Mouse (Mus musculus) heart, postnatal 14 days (tissue): ENCODE measurements around the gene Adora2a. TPM values are rescaled to one million over a fixed set of nuclear protein-coding genes. Genes with fewer than 3 reads are reported as not detected.
A peak's percentile ranks its signal among the peaks of the same experiment; 100 is the strongest.
"Not testable (repeated sequence)": the region's sequence is repeated elsewhere in the genome, so short reads cannot be mapped to it uniquely, and the experiment has no call there.

ENCODE experiments used
- DNase-seq, 2 experiments: peaks; one replicate each; pipeline ENCODE4 v3.0.0; 2021 to 2022
- intact Hi-C: fragments of 180-260 bp; cut with DNase I; formaldehyde crosslinking; loops from one replicate; pipeline ENCODE4 v1.15.1; 2025
- long read RNA-seq, 2 experiments: library from polyadenylated mRNA; stranded (forward); transcript quantifications; one replicate each; pipeline ENCODE4 v2.0.0; 2021
- total RNA-seq, 2 experiments: library from RNA; stranded (reverse); gene quantifications; 2 replicates each; pipeline ENCODE4 v1.2.3; 2021

Adora2a gene
- 10 to 100 TPM; 13.2 to 15.2 TPM for total RNA-seq
- long read RNA-seq, experiment 1, partial matches to known transcripts = 0 of 1 reads
- long read RNA-seq, experiment 1, other reads (novel, unspliced or antisense) = 1 of 1 reads
- long read RNA-seq, experiment 2, partial matches to known transcripts = 1 of 2 reads
- long read RNA-seq, experiment 2, other reads (novel, unspliced or antisense) = 0 of 2 reads

DNA sequence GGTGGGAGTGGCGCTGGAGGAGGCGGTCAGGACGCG, at the start of gene Adora2a:
Adora2a (plus strand) TSS at position 6 of the 36 bp plus-strand sequence.
- DNase-seq = no peak
- intact Hi-C loops = loop anchor here (2.0 to 5.0 kb wide), 3 partner anchors 39 to 170 kb away; no protein-coding TSS in a partner anchor

DNA sequence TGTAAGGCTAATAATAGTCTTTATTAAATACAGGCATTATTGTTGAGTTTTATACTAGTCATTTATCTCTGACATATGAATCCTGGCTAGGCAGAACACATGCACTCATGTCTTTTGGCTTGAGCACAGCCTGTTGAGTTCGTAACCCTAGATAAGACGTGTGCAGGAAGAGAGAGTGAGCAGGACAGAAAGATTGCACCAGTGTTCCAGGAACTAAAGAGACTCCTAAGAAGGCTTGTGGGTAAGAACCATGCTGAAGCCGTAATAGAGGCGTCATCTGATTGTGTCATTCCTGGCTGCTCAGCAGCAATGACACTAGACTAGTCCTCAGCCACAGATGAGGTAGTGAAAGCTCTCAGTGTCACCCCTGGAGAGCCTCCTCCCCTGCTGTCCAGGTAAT, 43.7 kb upstream of the Adora2a start:
- intact Hi-C loops = no loop called here
- DNase-seq = no peak

DNA sequence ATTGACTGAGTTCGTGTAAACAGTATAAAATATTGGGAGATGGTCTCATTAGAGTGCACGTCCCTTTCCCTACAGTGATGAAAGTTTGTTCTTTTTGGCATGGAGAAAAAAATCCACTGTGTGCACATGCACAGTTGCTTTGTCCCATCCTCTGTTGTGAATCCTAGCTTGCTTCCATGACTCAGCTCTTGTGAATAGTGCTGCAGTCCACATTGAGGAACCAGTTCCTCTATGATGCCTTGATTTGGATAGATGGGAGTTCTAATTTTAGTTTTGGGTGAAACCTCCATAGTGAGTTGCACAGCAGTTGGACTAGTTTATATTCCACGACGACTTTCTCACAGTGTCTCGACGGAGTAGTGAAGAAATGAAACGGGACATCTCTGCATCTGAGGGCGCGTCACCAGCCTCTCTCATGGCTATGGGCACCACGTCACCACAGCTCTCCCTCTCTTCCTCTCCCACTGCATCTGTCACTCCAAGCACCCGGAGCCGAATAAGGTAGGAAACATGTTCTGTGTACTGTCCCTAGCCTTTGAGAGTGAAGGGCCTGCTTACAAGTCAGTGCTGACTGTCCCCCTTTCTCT, 40.2 kb upstream of the Adora2a start:
- intact Hi-C loops = loop anchor here (2.0 to 5.0 kb wide), 4 partner anchors 41 to 211 kb away; partner anchors contain the start of gene Adora2a

DNA sequence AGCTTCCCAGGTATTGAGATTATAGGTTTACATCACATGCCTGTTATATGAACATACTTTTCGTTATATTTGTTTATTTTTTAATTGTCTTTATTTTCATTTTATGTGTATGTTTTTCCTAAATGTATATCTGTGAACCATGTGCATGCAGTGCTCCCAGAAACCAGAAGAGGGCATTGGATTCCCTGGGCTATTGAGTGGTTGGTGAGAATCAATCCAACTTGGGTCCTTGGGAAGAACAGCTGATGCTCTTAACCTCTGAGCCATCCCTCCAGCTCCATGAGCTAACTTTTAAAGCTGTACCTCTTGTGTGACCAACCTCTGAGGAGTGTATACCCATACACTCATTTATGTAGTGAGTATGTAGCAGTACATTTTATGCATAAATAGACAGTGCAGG, 39.2 kb upstream of the Adora2a start:
- intact Hi-C loops = loop anchor here (2.0 to 5.0 kb wide), 4 partner anchors 40 to 210 kb away; partner anchors contain the start of gene Adora2a
- DNase-seq = peak; percentile 30 to 48

More for the DNA sequence above, 40.2 kb upstream of the Adora2a start:
- no peak for DNase-seq

DNA sequence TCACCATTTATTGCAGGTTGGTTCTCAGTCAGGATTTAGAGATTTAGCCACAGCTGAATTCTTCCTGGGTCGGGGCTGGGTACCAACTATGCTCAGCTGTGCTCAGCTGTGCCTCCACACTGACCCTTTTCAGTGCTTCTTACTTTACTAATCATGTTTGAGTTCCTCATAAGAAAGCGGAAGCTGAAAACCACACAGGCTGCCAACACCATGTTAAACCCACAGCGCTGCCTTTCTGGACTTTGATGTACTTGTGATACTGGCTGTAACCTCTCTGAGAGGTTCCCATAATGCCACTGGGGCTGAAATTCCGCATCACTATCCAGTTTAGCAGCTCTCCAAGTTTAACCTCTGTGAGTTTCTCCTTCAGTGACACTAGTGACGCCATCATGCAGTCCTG, 34.0 kb upstream of the Adora2a start:
- no peak for DNase-seq
- intact Hi-C loops = no loop called here

DNA sequence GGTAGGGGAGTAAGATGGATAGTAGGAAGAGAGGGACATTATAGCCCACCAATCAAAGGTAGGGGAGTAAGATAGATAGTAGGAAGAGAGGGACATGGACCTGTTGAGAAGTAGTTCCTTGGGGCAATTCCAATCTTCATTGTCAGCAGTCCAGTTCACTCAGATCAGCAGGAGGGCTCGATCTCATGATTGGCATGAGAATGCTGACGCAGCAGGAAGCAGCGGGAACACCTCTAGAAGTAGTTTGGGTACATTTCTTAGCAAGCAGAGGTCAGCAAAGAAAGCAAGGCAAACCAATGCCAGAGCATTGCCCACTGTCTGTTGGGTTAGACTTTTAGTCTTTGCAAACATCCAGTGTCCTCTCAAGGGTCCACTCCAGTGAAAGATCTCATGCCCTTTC, 32.9 kb upstream of the Adora2a start:
- intact Hi-C loops = no loop called here
- DNase-seq = no peak

DNA sequence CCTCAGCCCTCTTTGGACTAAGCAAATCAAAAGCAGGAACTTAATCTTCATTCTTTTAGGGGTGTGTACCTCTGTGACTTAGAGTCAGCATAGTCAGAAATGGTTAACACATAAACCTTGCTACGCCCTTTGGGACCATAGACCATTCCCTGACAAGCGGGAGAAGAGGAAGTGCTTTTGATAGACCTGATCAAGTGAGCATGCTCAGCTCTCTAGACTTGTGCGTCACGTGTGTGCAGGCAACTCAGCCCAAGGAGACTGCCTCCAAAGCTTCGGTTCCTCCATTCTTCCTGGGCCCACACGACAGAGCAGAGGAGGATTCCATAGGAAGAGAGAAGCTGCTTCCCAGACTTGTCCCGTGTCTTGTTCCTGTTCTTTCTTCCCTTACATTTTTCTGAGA, 28.1 kb upstream of the Adora2a start:
- no peak for DNase-seq

DNA sequence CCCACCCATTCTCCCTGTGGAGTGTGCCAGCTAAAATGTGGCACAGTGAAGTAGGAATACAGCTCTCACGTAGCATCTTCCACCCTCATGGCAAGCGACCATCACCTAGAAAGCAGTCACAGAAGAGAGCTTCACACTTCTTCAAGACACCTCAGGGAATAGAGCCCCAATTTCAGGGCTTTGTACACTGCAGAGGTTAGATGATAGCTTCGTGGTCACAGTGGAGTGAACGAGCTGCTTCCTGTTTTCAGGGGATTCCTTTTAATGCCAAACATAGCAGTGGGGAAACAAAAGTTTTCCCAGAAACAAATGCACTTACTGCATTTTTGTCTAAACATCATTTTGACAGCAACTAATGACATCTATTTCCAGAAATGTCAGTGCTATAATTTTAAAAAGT, 27.3 kb upstream of the Adora2a start:
- intact Hi-C loops = no loop called here
- no peak for DNase-seq

More for the DNA sequence above, 28.1 kb upstream of the Adora2a start:
- intact Hi-C loops = no loop called here

DNA sequence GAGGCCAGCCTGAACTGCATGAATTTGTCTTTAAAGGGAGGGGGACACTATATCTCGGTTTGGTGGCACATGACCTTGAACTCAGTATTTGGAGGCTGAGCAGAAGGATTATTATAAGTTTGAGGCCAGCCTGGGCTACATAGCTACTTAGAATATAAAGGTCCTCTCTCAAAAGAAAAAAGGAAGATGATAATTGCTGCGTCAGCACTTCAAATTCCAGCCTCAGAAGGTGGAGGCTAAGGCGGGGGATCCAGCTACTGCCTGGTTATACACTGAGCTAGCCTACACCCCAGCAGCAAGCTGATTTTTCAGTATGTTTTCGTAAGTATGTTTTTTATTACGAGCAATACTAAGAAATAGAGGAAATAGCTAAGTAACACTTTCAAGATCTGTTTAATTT, 26.0 kb upstream of the Adora2a start:
- intact Hi-C loops = no loop called here
- DNase-seq = no peak

DNA sequence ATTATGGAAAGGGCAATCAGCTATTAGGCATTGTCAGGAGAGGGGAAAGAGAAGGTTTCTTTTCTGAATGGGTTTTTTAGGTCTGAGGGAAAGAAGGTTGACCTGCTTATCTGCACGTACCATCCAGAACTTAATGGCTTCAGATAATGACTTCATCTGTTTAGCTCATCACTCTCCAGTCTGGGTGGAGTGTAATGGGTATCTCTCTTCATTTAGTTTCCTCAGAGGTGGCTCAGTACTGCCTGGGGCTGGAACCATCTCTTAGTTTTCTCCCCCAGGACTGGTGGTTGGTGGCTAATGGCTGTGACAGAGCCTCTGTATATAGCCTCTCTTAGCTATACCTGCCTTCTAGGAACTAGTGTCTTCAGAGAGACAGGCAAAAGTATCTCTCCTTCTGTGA, 25.3 kb upstream of the Adora2a start:
- DNase-seq = no peak
- intact Hi-C loops = no loop called here

DNA sequence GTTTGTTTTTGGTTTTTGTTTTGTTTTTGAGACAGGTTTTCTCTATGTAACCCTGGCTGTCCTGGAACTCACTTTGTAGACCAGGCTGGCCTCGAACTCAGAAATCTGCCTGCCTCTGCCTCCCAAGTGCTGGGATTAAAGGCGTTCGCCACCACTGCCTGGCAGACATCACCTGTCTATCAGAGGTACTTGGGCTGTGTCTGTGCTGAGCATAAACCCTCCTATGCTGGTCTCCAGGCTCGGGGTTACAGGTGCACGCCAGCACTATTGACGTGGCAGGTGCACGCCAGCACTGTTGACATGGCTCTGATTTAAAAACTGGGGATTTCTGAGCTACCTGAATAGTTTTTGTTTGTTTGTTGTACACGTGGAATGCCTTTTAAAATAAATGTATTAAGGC, 24.5 kb upstream of the Adora2a start:
- DNase-seq, intact Hi-C loops: not testable (repeated sequence)

DNA sequence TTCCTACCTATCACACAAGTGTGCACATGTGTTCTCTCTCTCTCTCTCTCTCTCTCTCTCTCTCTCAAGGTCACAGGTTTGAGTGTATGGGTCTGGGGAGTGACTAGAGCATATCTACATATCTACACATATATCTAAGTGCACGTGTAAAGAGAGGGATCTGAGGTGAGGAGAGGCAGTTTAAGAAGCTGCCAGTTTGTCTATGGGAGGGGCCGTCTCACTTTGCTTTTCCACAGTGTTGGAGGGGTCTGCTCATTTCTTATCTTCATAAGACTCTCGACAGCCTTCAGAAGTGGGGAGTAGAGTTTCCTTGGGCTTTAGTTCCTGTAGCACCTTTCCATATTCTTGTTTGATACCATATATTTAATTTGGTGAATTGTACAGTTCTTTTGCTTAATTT, 23.4 kb upstream of the Adora2a start:
- intact Hi-C loops = no loop called here
- DNase-seq = no peak

DNA sequence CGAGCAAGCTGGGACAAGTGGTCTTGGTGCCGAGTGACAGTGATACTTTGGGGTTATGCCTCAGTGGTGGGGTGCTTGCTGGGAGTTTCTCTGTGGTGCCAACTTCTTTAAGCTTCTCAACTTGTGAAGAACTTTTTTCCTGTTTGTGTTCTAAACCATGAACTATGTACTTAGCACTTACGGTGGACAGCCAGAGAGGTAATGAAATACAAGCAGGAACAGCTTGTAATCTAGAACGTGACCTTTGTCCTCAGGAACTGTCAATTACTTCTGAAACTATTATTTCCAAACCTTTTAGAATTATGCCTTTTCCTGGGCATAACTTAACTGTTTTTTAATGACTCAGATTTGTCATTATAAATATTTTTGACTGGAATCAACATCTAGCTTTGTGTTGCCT, 22.3 kb upstream of the Adora2a start:
- intact Hi-C loops = no loop called here
- DNase-seq = no peak

DNA sequence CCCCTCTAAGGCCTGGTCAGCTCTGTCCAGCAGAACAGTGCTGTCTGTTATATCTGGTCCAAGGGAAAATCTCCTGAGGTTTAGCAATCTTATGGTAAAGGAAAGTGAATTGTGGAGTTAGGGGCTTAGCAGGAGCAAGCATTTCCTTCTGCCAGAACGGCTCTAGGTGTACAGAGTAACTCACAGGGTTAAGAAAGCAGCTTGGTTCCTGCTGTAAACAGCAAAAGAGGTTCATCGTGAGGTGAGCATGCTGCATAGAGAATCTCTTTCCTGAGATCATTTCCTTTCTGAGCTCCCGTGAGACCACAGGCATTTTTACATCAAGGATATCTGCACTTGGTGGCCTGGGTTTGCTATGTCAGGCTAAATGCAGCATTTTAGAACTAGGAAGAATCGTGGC, 21.8 kb upstream of the Adora2a start:
- DNase-seq = no peak
- intact Hi-C loops = no loop called here

DNA sequence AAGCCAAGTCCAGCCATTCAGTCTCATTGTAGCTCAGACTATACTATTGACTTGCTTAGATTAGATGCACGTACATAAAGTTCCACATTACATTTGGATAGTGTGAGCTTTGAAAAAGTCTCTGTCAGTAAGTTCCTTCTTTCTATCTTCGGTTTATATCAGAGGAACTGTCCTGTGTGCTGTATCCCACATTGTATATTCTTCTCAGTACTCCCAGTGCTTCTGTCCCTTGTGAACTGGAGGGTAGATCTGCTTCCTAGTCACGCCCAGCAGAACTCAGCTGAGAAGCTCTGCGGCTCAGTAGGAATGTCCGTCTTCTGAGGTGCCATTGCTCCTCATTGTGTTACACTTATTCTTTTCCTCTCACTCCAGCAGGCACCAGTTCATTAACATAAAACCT, 18.1 kb upstream of the Adora2a start:
- intact Hi-C loops = no loop called here

DNA sequence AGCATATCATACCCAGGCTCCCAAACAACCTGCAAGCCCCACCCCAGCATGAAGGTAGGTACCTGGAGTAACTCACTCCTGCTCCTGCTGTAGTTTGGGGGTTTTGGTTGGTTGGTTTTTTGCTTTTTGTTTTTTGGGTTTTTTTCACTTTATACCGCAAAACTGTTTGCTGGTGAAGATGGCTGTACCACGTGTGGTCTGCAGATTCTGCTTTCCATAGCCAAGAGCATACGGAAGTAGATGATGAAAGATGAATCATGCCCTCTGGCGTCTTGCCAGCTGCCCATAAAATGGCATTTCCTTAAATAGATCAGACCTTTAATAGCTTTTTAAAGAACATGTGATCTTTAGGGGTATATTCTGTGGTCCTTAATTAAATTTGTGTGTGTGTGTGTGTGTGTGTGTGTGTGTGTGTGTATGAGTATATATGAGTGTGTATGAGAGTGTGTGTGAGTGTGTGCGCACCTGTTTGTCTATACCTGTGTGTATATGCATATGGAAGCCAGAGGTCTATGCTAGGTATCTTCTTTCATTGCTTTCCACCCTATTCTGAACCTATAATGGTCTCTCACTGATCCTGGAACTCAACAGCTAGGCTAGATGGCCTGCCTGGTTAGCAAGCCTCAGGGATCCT, 16.8 kb upstream of the Adora2a start:
- peak; percentile 51 to 62 for DNase-seq
- intact Hi-C loops = no loop called here

More for the DNA sequence above, 18.1 kb upstream of the Adora2a start:
- DNase-seq = no peak

DNA sequence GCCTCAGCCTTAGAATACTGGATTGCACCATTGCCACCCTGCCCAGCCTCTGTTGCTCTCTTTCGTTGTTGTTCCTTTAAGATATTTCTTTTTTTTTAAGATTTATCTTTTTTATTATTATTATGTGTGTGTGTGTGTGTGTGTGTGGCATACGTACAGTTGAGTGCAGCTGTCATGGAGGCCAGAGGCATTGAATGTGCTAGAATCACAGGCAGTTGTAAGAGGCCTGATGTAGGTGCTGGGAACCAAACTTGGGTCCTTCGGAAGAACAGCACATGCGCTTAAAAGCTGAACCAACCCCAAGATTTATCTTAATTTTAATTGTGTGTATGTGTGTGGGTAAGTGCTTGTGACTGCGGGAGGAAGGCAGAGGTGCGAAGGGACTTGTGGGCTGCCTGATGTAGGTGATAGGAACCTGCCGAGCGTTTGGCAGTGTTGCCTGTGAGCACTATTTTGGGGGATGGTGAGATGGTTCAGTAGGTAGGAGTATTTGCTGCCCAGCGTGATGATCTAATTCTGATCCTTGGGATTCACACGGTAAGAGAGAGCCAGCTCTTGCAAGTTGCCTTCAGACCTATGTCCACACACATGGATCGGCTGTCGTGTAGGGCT, 15.4 kb upstream of the Adora2a start:
- DNase-seq = no peak
- intact Hi-C loops = no loop called here

DNA sequence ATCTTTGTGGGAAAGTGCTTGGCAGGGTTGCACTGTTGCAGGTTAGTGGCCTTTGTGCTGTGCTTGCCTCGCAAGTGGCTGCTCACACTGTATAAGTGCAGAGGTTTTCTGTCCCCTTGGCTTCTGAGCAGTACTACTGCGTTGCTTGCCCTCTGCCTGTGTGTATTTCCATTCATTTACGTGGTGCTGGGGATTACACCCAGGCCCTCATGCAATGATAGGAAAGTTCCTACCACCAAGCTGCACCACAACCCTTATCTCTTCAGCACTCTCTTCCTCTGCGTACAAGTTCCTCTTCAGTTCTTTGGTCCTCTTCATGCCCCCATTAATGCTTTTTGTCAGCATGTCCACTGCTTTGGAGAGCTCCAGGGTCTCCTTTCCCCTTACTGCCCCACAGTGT, 14.7 kb upstream of the Adora2a start:
- no peak for DNase-seq
- intact Hi-C loops = no loop called here

DNA sequence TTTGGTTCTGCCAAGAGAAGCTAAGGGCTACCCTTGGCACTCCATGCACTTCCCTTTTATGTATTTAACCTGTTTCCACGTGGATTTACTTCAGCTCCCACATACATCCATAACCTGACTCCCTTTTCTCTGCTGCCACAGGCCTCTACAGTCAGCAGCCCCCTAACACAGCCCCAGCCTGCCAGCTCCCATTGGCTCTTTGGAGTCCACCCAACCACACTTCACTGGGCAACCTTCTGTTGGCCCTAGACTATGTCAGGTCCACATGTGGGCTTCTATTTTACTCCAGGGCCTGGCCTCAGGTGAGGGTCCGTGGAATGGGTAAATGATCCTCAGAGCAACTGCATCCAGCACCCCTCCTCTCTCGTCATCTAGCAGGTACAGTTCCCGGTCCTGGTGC, 14.1 kb upstream of the Adora2a start:
- no peak for DNase-seq
- intact Hi-C loops = no loop called here

DNA sequence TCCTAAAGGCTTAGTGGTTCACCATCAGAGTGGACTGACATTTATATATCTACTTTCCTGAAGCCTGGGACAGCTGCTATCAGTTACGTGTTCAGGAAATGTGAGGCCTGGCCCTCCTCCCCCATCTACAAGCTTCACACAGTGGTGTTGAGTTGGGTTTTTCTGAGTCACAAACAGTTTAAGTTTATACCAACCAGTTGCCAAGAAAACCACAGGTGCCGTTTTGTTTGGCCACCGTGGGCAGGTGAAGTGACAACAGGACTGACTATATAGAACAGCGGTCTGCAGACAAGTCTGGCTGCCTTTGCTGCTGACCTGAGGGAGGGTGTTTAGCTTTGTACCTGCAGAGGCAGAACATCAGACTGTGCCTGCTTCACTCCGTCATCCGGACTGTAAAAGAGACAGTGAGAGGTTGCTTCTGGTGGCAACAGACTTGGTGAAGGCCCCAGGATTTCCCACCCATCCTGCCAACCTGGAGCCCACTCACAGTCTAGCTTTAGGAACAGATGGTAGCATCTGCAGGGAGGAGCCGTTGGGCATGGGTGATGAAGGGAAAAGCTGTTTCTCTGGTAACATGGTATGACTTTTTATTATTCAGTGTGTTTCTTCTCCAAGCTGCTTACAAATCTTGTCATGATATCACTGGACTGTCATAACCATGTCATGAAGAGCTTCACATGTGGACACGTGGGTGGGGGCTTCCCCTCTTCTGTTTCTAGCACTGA, 13.2 kb upstream of the Adora2a start:
- DNase-seq = no peak
- intact Hi-C loops = no loop called here

DNA sequence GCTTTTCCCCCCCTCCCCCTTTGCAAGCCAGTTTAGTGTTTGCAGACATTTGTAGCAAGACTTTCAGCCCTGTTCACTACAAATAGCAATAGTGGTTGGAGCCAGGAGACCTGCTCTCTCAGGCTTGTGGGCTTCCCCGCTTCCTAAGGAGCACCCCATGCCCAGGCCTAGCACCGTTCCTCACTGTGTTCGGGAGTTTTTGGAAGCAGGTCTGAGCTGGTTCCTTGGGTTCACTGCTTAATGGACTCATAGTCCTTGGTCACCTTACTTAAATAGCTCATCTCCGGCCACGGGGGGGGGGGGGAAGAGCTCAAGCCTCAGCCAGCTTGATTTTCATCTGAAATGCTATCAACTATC, 12.7 kb upstream of the Adora2a start:
- DNase-seq = no peak
- intact Hi-C loops = no loop called here

DNA sequence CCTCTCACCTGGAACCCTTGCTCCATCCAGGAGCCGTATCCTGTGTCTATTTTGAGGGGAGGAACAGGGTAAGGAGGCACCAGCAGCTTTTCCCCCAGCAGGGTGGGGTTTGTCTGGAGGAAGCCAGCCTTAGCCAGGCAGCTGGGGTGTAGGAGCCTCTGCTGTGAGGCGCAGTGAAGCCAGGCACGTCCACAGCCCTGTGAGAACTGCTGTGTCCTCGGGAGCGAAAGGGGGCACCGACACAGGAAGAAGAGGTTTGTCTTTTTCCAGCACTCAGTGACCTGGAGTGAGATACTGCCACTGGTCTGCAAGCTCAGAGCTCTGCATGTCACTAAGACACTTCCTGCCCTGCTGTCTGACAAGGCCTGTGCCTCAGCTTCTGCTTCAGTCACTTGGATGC, 12.3 kb upstream of the Adora2a start:
- peak in 1 of 2 experiments; percentile 47 for DNase-seq
- intact Hi-C loops = no loop called here
